Mouse (Mus musculus): ENCODE data around the gene Podxl2.

DNA sequence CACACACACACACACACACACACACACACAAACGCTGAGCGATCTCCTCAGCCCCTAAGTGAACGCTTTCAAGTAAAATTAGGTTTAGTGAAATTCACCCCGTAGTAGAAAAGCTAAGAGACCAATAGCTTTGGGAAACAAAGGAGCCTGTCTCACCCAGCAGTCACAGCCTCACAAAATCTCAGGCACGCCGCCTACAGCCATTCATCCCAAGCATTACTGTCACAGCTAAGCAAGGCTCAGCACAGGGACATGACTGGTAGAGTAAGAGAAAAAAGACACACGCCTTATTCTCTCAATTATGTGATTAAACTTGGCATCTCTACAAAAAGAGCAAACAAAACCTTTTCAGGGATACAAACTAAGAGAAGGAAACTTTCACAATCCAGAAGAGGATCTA lies 6.5 kb upstream of the Podxl2 start:
- no peak for TF ChIP-seq POLR2A (IDR thresholded peaks at IDR 0.05; ENCODE audit: control insufficient read depth, extremely low read depth, insufficient read depth, low read length, poor library complexity)
- no peak for TF ChIP-seq CTCF (IDR thresholded peaks at IDR 0.05; ENCODE audit: borderline replicate concordance, control insufficient read depth, extremely low read depth, insufficient read depth, low read length, poor library complexity)

All from thymus, adult 2 months (tissue).